Mouse (Mus musculus) T-cell, adult 2 months (primary cell): ENCODE measurements around the gene Rps16.
"Not testable (repeated sequence)": the region's sequence is repeated elsewhere in the genome, so short reads cannot be mapped to it uniquely, and the experiment has no call there.

Source experiments
- DNase-seq: peaks from one replicate; pipeline ENCODE4 v3.0.0; 2022; ENCODE audit warnings: low spot score

Gene Rps16

DNA sequence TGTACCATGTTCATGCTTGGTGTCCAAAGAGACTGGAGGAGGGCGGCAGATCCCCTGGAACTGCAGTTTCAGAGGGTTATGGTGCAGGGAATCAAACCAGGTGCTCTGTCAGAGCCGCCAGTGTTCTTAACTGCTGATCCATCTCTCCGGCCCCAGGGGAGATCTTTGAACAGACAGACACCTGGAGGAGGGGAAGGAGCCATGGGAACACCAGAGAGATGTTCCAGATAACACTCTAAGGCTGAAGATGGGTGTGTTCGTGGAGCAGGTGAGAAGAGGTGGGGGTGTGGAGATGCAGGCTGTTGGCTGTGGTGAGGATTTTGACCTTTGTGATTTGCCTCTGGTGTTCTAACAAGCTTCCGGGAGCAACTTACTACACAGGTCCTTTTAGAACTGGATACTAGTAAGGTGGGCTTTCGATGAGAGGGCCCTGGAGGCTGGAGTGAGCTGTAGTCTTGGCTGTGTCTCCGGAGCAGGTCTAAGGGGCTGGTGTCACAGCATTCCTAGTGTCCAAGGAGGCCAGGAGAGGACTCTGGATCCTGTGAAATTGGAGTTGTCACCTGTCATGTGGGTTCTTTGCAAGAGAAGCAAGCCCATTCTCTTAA, 23.5 kb downstream of the Rps16 start:
- DNase-seq = no peak

DNA sequence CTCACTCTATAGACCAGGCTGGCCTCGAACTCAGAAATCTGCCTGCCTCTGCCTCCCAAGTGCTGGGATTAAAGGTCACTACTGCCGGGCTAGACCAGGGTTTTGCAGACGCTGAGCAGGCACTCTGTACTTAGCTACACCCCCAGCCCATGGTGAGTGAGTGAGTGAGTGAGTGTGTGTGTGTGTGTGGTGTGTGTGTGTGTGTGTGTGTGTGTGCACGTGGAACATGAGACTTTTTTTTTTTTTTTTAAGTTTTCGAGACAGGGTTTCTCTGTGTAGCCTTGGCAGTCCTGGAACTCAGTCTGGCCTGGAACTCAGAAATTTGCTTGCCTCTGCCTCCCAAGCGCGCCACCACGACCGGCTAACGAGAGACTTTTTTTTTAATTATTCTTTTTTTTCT, 24.2 kb downstream of the Rps16 start:
- DNase-seq = peak; percentile 20

DNA sequence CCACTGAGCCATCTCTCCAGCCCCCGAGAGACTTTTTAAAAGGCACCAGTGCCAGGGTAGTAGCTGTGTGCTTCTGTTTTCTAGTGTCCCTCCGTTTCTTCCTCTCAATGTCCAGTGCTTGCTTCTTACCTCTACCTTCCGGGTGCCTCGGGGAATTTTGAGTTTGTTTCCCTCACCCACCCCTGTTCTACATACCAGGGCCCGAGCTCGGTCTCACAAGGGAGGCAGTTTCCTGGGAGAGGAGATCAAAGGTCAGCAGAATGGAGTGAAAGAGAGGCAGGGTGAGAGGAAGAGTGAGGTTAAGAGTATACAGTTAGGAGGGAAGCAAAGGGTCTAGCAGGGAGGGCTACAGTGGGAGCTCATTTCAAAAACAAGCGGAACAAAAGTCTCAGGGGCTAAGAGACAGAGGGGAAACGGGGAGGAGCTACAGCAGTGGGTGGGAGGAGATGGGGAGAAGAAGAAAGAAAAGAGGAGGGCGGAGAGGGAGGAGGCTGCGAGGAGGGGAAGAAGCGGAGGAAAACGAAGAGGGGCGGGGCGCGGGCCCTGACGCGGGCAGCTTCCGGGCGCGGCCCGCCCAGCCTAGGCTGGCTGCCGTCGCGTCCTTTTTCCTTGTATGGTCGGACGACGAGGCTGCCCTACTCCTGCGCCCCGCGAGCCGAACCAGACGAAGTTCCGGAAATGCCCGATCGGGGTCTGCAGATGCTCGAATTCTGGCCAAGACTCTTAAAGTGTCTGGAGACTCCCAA, 24.9 kb downstream of the Rps16 start:
- DNase-seq = peak; percentile 94

DNA sequence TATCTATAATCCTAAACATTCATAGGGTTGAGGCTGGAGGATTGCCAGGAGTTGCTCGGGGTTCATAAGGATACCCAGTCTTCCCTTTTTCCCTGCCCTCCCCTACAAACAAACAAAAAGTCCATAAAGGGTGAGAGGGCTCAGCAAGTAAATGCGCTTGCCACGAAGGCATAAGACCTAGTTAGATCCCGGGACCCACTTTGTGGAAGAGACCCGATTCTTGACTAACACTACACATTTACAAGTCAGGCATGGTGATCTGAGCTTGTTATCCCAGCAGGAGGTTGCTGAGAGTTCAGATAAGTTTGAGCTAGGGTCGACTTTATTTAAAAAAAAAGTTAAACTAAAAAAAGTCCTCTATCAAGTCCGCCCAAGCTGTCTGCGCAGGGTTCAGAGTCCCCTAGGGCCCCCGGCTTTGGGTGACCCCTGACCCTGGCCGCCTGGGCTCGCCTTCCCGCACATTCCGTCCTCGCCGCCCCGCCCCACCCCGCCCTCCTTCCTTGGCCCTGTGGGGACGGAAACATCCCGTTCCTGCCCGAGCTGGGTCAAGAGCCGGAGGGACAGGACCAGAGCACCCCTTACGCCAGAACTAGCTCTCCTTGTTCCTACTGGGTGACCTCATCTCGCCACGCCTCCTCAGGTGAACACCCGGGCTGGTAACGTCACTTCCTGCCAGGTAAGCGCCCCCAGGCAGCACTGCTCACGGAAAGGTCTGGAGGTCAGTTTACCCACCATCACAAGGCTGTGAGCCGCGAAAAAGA, 25.7 kb downstream of the Rps16 start:
- DNase-seq = peak; percentile 78

DNA sequence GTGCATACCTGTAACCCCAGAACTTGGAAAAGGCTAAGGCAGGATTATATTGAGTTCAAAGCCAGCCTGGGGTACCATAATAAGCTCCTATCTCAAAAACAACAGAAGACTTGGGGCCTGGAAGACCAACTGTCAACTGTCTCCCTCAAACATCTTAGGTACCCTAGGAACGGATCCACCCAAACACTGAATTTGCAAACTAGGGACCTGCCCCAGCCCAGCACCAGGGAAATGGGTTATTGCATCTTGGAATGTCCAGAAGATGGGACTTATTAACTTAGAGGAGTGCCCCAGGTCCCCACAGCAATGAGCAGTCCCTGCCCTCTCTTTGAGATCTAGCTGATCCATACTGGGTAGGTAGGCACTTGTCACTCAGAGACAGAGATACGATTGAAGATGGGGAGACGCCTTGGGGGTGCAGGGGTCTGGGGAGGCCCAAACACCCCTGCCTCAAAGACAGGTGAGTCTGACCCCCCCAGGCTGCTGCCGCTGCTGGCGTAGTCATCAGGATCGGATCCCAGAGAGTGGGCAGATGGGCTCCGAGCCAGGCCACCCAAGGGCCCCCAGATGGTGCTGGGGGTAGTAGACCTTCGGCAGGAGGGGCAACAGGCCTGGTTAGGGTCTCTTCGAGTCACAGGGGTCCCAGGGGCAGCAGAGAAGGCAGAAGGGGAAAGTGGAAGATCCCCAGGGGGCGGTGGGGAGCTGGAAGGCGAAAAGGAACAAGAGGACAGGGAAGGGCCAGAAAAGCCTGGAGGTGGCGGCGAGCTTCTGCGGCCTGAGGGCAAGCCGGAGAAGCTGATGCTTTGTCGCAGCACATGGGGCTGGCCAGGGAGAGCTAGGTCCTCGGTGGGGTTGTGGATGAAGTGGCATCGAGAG, 27.0 kb downstream of the Rps16 start:
- DNase-seq = peak; percentile 22

DNA sequence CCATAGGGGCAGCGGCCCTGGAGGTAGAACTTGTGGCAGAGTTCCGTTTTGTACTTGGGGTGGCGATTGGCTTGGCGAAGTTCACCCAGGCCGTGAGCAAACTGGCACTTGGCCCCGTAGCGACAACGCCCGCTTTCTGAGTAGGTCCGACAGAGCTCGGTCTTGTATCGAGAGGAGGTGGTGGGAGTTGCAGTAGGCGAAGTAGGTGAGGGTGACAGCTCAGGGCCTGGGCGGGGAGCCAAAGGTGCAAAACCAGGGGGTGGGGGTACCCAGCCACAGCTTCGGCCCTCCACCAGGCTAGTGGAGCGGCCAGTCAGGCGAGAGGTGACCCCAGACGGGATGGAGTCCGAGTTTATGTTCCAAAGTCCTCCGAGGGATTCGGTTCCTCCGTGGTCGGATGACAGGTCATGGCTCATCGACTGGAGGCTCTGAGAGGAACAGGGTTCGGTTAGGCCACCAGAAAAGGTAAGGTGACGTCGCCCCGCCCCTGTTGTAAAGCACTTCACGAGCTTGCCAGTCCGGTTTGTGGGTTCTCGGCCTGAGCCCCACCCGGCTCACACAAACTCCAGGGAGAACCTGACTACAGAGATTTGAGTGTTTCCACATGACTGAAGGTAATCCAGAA, 27.7 kb downstream of the Rps16 start:
- peak; percentile 47 for DNase-seq

DNA sequence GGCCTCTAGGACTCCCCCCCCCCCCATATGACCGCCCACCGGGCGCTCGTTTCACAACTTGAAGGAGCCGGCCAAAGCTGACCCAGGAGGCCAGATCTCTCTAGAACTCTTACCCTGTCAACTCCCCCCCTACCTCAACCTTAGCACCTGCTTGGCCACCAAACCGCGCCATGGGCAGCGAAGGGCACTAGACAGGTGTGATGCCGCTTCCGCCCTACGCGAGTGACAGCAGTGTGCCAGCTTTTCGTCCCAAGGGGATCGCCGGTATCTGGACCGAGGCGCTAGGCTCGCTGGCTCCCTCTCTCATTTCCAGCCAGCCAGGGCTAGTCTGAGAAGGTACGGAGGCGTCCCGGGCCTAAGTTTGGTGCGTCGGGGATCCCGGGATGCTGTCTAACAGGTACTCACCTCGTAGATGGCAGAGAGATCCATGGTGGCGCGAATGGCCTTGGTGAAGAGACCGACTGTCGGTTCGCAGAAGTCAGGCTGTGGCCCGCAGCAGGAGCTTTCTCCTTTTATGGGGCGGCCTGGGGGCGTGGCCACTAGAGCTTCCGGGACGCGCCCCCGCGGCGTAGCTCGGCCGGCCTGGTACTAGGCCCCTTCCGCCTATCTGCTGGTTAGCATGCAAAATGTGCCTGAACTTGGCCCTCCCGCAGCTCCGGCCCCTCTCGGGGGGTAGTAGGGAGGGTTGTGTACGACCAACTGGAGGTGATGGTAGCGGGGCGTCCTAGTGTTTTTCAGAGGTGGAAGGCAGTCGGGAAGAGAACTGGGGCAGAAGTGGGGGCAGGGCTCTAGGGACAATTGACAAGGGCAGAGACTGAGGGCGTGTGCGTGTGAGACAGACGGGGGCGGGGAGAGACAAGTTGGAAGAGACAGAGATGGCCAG, 28.6 kb downstream of the Rps16 start:
- peak; percentile 93 for DNase-seq

DNA sequence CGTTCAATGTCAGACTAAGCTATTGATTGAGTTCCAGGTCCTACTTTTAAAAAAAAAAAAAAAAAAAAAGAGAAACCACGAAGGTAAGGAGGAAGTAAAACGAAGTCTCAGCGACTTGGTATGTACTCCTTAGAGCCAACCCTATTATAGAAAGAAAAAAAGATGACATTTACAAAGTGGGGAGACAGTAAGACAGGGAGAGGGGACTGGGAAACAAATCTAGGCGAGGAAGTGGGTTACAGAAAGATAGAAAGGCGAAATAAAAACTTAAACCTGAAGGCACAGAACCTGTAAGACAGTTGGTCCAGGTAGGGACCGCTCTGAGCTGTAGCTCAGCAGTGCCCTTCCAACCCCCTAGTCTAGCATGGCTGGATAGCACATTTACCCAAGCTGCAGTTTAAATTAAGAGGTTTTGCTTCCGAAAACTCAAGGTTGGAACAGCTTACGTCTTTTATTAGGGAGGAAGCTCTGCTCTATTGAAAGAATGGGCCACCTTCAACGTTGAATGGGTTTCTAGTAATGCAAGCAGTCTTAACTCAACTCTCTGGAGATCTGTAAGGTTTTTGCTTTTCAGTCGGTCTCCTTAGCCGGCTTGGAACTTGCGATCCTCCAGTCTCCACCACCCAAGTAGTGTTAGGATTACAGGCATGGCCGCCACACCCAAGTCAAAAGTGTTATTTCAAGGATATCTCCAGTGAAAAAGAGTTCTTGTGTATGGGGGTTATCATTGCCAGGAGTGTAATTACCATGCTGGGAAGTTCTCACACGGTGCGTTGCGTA, 30.0 kb downstream of the Rps16 start, which contains the start of gene Zfp36:
Gene Zfp36, minus strand, starts transcription at position 17 of the 780 bp plus-strand sequence.
- DNase-seq = no peak

DNA sequence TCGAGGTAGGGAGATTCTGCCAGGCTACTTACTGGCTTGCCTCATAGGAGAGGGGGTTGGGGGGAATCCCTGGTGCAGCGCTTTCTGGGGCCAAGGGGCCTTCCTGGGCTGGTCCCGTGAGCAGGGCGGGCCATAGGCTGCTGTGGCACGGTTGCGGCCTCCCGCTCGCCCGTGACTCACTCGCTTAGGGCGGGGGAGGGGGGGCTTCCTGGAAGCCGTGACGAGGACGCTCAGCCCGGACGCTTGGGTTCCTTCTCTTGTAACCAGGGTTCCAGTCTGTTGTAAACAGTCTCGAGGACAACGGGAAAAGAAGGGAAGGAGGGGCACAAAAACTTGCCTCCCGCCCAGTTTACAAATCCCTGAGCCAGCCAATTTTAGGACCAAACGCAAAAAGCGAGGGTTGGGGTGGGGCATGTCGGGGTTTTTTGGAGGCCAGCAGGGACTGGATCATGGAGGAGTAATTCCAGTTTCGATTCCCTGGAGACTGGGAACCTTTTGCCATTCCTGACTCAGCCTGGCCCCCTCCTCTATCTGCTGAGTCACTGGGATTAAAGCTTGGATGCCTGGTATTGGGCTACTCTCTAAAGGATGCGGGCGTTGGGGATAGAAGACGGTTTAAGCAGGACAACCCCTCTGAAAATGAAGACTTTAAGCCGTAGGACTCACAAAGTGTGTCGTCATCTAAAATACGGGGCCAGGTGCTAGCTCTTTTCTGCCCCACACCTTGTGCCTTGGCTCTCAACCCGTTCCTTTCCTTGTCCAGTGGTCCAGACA, 30.8 kb downstream of the Rps16 start:
- DNase-seq = peak; percentile 95

DNA sequence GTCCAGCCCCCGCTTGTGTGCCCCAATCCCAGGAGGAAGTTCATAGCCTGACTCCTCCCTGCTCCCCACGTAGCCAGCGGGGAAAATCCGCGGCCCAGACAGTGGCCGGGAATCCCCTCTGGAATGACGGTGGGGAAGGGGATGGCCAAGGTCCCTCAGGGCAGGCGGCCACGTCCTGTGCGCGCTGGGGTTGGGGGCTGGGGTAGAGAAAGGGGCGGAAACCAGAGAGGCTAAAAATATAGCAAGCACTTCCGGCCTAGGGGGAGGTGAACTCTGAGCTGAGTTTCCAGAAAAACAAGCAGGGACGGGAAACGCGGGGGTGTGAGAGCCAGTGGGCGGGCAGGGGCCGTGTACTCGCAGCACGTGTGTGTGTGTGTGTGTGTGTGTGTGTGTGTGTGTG, 31.5 kb downstream of the Rps16 start:
- peak; percentile 97 for DNase-seq

DNA sequence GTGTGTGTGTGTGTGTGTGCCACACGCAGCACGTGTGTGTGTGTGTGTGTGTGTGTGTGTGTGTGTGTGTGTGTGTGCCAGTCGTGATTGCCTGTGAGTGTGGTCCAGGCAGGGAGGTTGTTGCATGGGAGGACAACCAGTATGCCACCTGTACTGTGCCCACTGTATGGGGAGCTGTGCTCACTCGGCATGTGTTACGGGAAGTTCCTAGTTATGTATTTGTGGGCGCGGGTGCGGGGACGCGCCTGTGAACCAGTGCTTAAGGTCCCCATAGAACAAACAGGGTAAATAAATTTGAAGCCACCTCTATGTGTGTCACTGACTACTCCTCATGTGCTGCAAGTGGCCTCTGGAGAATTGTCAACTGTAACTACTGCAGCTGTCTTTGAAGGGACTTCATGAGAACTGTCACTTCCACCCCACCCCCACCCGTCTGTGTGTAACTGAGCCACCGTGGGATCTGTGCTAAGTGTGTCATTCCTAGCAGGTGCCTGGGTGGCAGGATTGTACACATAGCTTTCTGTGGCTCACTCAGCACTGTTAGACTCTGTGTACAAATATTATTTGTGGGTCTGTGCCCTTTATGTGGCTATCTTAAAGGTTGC, 32.0 kb downstream of the Rps16 start:
- no peak for DNase-seq

DNA sequence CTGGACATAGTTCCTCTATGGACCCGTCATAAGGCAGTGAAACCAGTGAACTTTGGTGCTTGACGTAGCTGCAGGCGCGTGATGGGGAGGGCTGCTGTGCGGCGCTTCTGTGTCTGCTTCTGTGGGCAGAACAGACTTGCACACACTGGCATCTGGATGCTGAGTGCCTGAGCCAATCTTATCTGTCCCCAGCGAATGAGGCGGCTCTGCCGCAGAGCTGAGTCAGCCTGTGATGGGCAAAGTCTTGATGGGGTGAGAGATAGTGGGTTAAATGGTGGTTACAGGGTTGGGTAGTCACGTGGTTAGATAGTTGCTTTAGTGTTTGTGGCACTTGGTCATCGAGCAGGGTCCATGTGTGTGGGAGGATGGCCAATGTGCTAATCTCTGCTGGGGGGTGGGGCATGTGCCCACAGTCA, 32.5 kb downstream of the Rps16 start:
- DNase-seq = peak; percentile 87

DNA sequence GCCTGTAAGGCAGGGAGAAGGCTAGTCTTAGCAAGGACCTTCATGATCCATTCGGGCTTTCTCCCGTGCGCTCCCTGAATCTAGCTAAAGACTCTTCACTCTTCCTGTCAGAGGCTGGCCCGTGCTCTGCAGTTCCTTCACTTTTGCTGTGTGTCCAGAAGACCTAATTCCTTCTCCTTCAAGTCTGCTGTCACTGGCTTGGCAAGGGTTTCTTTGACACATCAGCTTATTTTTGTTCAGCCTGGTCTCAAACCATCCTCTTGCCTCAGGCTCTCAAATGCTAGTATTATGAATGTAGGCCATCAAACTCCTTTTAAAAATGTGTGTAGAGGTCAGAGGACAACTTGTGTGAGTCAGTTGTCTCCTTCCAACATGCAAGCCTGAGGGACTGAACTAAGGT, 33.2 kb downstream of the Rps16 start:
- no peak for DNase-seq

DNA sequence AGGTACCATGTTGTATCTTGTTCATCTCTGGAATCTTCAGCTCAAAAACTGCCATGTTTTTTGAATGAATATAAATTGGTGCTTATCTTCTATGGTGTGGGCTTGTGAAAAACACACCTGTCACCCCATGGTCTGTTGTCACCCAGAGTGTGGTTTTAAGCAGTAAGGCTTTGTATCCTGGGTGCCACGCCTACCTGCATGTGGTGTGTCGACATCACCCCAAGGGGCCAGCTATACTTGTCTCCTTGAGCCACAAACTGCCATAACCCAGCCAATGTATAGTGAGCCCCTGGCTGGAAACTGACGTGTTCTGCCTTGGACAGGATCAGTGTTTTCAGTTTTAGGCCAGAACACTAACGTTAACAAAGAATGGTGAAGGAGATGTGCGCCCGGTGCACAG, 33.7 kb downstream of the Rps16 start:
- DNase-seq = peak; percentile 56

DNA sequence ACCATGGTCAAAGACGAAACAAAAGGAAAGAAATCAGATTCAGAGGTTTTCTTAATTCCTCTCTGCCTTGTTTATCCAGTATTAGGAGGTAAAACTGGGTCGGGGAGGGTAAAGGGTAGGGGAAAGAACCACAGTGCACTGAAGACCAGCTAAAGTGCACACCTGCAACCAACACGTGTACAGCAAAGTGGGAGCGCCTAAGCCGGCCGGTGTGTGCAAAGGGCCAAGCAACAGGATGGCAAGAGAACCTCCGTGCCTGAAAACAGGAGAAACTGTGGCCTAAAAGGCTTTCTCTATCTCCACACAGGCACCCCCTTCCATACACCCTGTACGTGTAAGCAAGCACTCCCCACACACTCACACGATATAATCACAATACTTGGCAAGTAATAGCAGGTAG, 34.7 kb downstream of the Rps16 start:
- DNase-seq = no peak

DNA sequence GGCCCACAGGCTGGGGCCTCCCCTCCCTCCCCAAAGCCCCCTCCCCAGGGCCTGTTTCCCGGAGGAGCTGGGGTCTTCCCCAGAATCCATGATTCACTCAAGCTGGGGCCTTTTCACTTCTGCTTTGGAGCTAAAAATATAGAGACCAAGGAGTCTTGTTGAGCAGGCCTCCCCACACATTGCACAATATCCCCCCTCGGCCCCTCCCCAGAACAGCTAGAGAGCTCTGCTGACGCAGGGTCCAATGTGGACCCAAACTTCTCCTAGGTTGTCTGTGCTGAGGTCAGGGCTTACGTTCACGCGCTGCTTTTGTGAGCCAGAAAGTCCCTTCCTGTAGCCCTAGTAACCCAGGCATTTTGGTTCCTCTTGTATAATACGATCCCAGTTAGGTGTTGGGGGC, 35.6 kb downstream of the Rps16 start:
- DNase-seq = peak; percentile 4

DNA sequence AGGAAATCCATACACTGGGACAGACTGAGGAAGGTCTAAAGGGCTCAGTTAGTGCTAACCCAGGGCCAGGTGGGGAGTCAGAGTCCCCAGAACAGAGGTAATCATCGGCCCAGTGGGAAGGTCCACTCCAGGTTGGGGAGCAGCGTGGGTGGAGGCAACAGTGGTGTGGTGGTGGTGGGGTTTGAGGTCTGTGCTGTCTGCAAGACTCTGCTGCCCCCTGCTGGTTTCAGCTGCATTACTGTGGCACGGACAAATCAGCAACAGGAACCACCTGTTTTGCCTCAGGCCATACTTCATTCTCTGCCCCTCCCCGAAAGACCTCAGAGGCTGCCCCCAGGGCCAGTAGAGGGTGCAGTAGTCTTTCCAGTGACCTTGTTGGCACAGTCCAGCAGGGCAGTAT, 36.0 kb downstream of the Rps16 start:
- peak; percentile 81 for DNase-seq

DNA sequence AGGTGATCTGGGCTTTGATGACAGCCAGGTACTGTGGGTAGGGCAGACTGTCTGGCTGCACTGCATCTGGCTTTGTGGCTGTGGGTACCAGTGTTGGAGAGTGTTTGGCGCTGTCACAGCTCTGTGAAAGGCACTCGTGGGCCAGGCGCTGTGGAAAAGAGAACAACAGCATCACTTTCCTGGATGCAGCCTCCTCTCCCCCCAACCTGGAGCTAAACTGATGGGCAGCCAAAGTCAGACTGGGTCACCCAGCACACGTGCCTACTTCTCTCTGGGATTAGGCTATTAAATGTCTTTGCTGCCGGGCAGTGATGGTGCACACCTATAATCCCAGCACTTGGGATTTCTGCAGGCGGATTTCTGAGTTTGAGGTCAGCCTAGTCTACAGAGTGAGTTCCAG, 36.4 kb downstream of the Rps16 start:
- DNase-seq = not testable (repeated sequence)

DNA sequence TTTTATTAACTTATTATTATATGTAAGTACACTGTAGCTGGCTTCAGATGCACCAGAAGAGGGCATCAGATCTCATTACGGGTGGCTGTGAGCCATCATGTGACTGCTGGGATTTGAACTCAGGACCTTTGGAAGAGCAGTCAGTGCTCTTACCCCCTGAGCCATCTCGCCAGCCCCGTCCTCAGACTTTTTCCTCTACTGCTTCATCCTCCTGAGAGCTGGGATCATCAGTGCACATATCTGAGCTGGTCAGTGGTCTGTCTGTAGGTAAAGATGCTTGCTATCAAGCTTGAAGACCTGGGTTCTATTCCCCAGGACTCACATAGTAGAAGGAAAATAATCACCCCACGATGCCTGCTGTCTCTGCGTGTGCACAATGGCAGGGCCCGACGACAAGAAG, 36.9 kb downstream of the Rps16 start:
- not testable (repeated sequence) for DNase-seq
